Mouse (Mus musculus) activated CD4-positive, CD25-positive, alpha-beta regulatory T cell, adult 4 months (primary cell): ENCODE results near the gene Zfp459. TPM values are rescaled to one million over a fixed set of nuclear protein-coding genes. Genes with fewer than 3 reads are reported as not detected.

ENCODE experiments used
- polyA plus RNA-seq, 2 experiments: library from polyadenylated mRNA; unstranded; fragments of 100-300 nt; shearing (Covaris generic); gene quantifications; one replicate each; pipeline ENCODE4 v1.2.1; 2017

The Zfp459 gene
- polyA plus RNA-seq, 2 experiments from 2014 or later = 1.8 to 3.1 TPM

Other genes starting within 250 kb of the Zfp459 start
- 10 to 100 TPM; 18.8 to 21.6 TPM for gene Rsl1, start 248.2 kb downstream of the Zfp459 start, polyA plus RNA-seq
- gene Zfp455, start 226.9 kb downstream of the Zfp459 start, polyA plus RNA-seq = 1 to 10 TPM; 5.7 to 6.4 TPM
- gene Zfp458, start 143.0 kb downstream of the Zfp459 start, polyA plus RNA-seq = 1 to 10 TPM; 2.2 to 2.4 TPM
- gene Zfp457, start 114.9 kb downstream of the Zfp459 start, polyA plus RNA-seq = 1 to 10 TPM in 1 of 2 experiments, not detected in 1; 1.9 TPM
- gene Zfp595, start 88.8 kb downstream of the Zfp459 start, polyA plus RNA-seq = 1 to 10 TPM; 5.4 to 5.9 TPM
- gene Gm28044, start 60.9 kb downstream of the Zfp459 start, polyA plus RNA-seq = not detected
- 1 to 10 TPM; 2.9 to 3.4 TPM for gene Zfp953, start 60.8 kb downstream of the Zfp459 start, polyA plus RNA-seq
- gene Gm28041, start 45.7 kb downstream of the Zfp459 start, polyA plus RNA-seq = 1 to 10 TPM; 1.3 to 2.3 TPM
- 1 to 10 TPM; 6.5 to 8.4 TPM for gene Zfp456, start 45.6 kb downstream of the Zfp459 start, polyA plus RNA-seq
- 10 to 100 TPM; 20.6 to 23.0 TPM for gene Zfp429, start 21.6 kb downstream of the Zfp459 start, polyA plus RNA-seq
- gene Zfp874a, start 30.2 kb upstream of the Zfp459 start, polyA plus RNA-seq = 10 to 100 TPM; 13.5 to 15.2 TPM
- gene Zfp874b, start 62.8 kb upstream of the Zfp459 start, polyA plus RNA-seq = 10 to 100 TPM in 1 of 2 experiments, 1 to 10 TPM in 1; 9.3 to 10.8 TPM
- 10 to 100 TPM; 15.9 to 17.9 TPM for gene Zfp58, start 79.1 kb upstream of the Zfp459 start, polyA plus RNA-seq
- 1 to 10 TPM in 1 of 2 experiments, not detected in 1; 4.7 TPM for gene Gm26965, start 104.7 kb upstream of the Zfp459 start, polyA plus RNA-seq
- gene Zfp87, start 104.8 kb upstream of the Zfp459 start, polyA plus RNA-seq = 10 to 100 TPM; 52.0 to 61.6 TPM
- gene Zfp748, start 132.4 kb upstream of the Zfp459 start, polyA plus RNA-seq = 10 to 100 TPM; 17.4 to 23.4 TPM
- 1 to 10 TPM; 8.8 to 9.2 TPM for gene Zfp729b, start 188.3 kb upstream of the Zfp459 start, polyA plus RNA-seq
- gene Gm49345, start 216.4 kb upstream of the Zfp459 start, polyA plus RNA-seq = 1 to 10 TPM; 2.5 to 5.2 TPM
- gene Zfp729a, start 216.4 kb upstream of the Zfp459 start, polyA plus RNA-seq = 1 to 10 TPM; 6.7 to 8.0 TPM